Mouse (Mus musculus): Measurements from ENCODE around the gene Npw. TPM values are rescaled to one million over a fixed set of nuclear protein-coding genes. Genes with fewer than 3 reads are reported as not detected.

The Npw gene
- 0.80 TPM in 2 replicates for polyA plus RNA-seq (2015; fragmentation: Nextera tagmentation; extraction: Ambion mirVana)

- H3K4me2 ChIP-seq (replicated peaks) = peak within 1 kb of the TSS; percentile 96
- WGBS = 2% methylated on average over 47 of the region's 47 CpGs
- peak within 1 kb of the TSS; percentile 53 for H3K4me3 ChIP-seq
- ATAC-seq (ENCODE audit: low FRiP score, low read depth) = peak; percentile 17
- no peaks in the 10 kb centered on the region for H3K36me3 ChIP-seq
- H3K27me3 ChIP-seq = peaks cover 50% of the 10 kb centered on the region
- peak within 1 kb of the TSS; percentile 73 for H3K9ac ChIP-seq
- no peak within 1 kb of the TSS for H3K27ac ChIP-seq
- peaks cover 16% of the 10 kb centered on the region for H3K4me1 ChIP-seq
- no peaks in the 10 kb centered on the region for H3K9me3 ChIP-seq
Measured at GRCm38 (mm10) chr17:24658017-24658758, at the start of gene Npw. TSS of gene Npw (minus strand) at chr17:24658457.

GRCm38 (mm10) chr17:24707801-24708425 lies 49.7 kb upstream of the Npw start:
- 6% methylated on average over 24 of the region's 24 CpGs for WGBS
- H3K27me3 ChIP-seq = no peaks in the 10 kb centered on the region
- peak; percentile 14; the same call in 1 of the 2 replicates for ATAC-seq (ENCODE audit: low FRiP score, low read depth)
- H3K36me3 ChIP-seq = peaks cover 29% of the 10 kb centered on the region
- peak overlapping the region; percentile 67 for H3K27ac ChIP-seq
- H3K4me3 ChIP-seq = peak overlapping the region; percentile 85
- peak overlapping the region; percentile 81 for H3K9ac ChIP-seq
- H3K4me1 ChIP-seq = peaks cover 14% of the 10 kb centered on the region
- peak overlapping the region; percentile 84 for H3K4me2 ChIP-seq (replicated peaks)
- no peaks in the 10 kb centered on the region for H3K9me3 ChIP-seq

DNA sequence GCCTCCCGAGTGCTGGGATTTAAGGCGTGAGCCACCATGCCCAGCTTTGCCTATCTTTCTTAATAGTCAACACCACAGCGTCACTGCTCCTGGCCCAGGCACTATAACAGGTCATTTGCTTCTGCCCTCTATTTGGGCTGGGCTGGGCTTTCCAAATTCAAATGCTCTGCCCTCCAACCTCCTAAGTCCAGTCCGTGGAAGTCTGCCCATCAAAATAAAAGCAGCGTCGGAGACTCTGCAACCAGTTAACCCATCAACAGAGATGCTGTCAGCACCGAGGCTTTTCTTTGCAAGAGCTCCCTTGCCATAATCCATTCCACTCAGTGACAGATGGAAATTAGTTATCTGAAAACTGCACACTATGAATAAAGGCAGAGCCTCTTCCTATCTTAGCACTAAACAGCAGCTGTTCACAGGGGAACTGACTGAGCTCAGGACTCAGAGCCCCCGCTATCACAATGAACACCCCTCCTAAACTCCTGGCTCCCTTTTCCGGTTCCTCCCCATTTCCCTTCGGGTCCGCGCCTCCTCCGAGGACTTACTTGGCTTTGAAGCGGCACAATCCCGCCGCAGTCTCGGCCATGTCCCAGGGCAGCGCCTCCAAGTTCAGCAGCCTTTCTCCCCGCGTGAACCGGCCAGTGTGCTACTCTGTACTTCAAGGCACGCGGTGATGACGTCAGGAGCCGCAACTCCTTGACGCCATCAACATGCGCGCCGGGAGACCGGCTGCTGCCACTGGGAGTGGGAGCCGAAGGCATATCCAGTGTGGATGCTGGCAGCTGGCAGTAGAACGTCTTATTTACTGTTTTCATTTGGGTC lies 48.9 kb upstream of the Npw start, which contains the start of gene Tbl3:
Tbl3 (minus strand) TSS at position 679 of the 819 bp plus-strand sequence.
- Histone ChIP-seq H3K4me1 (peaks cover 14% of the 10 kb centered on the region), H3K4me2 (replicated peaks) (peak within 1 kb of the TSS; percentile 84), H3K9me3 (no peaks in the 10 kb centered on the region), H3K27ac (peak within 1 kb of the TSS; percentile 67), H3K9ac (peak within 1 kb of the TSS; percentile 81), H3K27me3 (no peaks in the 10 kb centered on the region), H3K36me3 (peaks cover 36% of the 10 kb centered on the region), H3K4me3 (peak within 1 kb of the TSS; percentile 85)
- peak; percentile 86 for ATAC-seq (ENCODE audit: low FRiP score, low read depth)
- WGBS = 4% methylated on average over 32 of the region's 32 CpGs

DNA sequence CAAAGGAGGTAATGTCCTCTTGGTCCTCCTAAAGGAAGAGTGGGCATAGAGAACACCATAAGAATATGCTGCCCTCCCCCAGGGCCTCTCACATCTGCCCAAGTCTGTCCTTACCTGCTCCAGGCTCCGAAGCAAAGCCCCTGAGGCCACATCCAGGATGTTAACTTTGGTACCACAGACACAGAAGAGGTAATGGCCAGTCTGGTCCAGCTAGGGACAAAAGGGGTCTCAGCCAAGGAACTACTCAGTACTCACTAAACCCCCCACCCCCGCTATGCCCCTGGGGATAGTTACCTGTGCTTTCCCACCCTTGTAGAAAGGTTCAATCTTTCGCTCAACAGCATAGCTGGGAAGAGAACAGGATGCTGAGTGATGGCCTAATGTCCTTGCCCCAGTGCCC lies 47.6 kb upstream of the Npw start:
- Histone ChIP-seq H3K9ac (no peak overlapping the region), H3K27me3 (no peaks in the 10 kb centered on the region), H3K27ac (no peak overlapping the region), H3K4me2 (replicated peaks) (peak overlapping the region; percentile 84; the same call in 1 of the 2 replicates), H3K4me1 (peaks cover 14% of the 10 kb centered on the region), H3K4me3 (peak overlapping the region; percentile 15), H3K9me3 (no peaks in the 10 kb centered on the region), H3K36me3 (peaks cover 50% of the 10 kb centered on the region)
- WGBS = 89% methylated on average over 3 of the region's 3 CpGs
- no peak for ATAC-seq (ENCODE audit: low FRiP score, low read depth)

DNA sequence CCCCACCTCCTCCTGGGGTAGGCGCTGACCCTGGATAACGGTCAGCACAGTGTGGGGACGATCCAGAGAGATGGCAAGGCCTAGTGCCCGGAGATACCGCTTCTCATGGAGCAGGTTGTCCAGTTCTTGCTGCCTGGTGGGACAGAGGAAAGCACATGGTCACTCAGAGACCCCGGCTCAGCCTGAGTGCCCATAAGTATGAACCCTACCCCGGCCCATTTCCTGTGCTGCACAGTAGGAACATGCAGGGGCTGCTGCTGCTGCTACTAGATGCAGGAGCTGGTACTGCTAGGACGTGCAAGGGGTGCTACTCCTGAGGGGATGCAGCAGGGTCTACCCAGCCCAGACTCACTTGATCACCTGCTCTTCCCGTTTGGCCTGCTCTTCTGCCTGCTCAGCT lies 43.0 kb upstream of the Npw start:
- Histone ChIP-seq H3K9ac (no peak overlapping the region; the same call in 1 of the 2 replicates), H3K4me1 (peaks cover 22% of the 10 kb centered on the region), H3K27me3 (no peaks in the 10 kb centered on the region), H3K27ac (no peak overlapping the region), H3K4me2 (replicated peaks) (no peak overlapping the region), H3K9me3 (no peaks in the 10 kb centered on the region), H3K4me3 (no peak overlapping the region), H3K36me3 (peaks cover 63% of the 10 kb centered on the region)
- no peak for ATAC-seq (ENCODE audit: low FRiP score, low read depth)
- WGBS = 86% methylated on average over 9 of the region's 9 CpGs

GRCm38 (mm10) chr17:24699473-24699872 lies 41.2 kb upstream of the Npw start:
- H3K4me3 ChIP-seq = no peak overlapping the region
- no peak for ATAC-seq (ENCODE audit: low FRiP score, low read depth)
- no peaks in the 10 kb centered on the region for H3K9me3 ChIP-seq
- H3K9ac ChIP-seq = no peak overlapping the region
- H3K27ac ChIP-seq = no peak overlapping the region
- no peak overlapping the region for H3K4me2 ChIP-seq (replicated peaks)
- 70% methylated on average over 2 of the region's 2 CpGs for WGBS
- H3K36me3 ChIP-seq = peaks cover 49% of the 10 kb centered on the region
- H3K4me1 ChIP-seq = peaks cover 28% of the 10 kb centered on the region
- no peaks in the 10 kb centered on the region for H3K27me3 ChIP-seq

DNA sequence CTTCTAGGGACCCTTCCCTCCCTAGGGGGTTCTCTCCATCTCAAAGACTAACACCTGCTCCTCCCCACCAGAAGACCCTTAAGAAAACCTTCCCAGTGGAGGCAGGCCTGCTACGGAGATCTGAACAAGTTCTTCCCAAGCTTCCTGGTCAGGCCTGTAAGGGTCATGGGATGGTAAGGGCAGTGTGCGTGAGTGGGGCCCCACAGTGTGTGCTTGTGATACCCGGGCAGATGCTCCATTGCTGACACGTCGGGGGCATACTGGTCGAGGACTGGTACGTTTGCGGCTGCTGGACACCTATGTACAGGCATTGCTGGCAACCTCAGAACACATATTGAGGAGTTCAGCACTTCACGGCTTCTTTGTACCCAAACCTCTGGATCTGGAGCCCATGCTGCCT lies 40.5 kb upstream of the Npw start:
- no peaks in the 10 kb centered on the region for H3K9me3 ChIP-seq
- peaks cover 31% of the 10 kb centered on the region for H3K4me1 ChIP-seq
- no peaks in the 10 kb centered on the region for H3K27me3 ChIP-seq
- H3K4me3 ChIP-seq = no peak overlapping the region
- WGBS = 68% methylated on average over 9 of the region's 9 CpGs
- no peak for ATAC-seq (ENCODE audit: low FRiP score, low read depth)
- H3K36me3 ChIP-seq = peaks cover 44% of the 10 kb centered on the region
- H3K27ac ChIP-seq = no peak overlapping the region
- H3K9ac ChIP-seq = no peak overlapping the region
- no peak overlapping the region for H3K4me2 ChIP-seq (replicated peaks)

- peaks cover 43% of the 10 kb centered on the region for H3K36me3 ChIP-seq
- H3K4me1 ChIP-seq = peaks cover 31% of the 10 kb centered on the region
- H3K4me2 ChIP-seq (replicated peaks) = no peak overlapping the region
Measured at GRCm38 (mm10) chr17:24697985-24698384, 39.7 kb upstream of the Npw start.

GRCm38 (mm10) chr17:24696011-24696697 lies 37.9 kb upstream of the Npw start, which contains the start of the genes Gfer and Noxo1:
TSS of gene Gfer (minus strand) at chr17:24696156.
TSS of gene Noxo1 (plus strand) at chr17:24696234.
- Histone ChIP-seq H3K27me3 (peaks cover 9% of the 10 kb centered on the region), H3K9ac (peak within 1 kb of the TSS; percentile 88), H3K4me2 (replicated peaks) (peak within 1 kb of the TSS; percentile 81), H3K4me3 (peak within 1 kb of the TSS; percentile 84), H3K27ac (peak within 1 kb of the TSS; percentile 81), H3K4me1 (peaks cover 31% of the 10 kb centered on the region), H3K9me3 (no peaks in the 10 kb centered on the region), H3K36me3 (peaks cover 35% of the 10 kb centered on the region)
- under 1% methylated on average over 64 of the region's 76 CpGs for WGBS
- ATAC-seq (ENCODE audit: low FRiP score, low read depth) = peak; percentile 90

More at GRCm38 (mm10) chr17:24697985-24698384, 39.7 kb upstream of the Npw start:
- no peak overlapping the region for H3K4me3 ChIP-seq
- H3K27ac ChIP-seq = no peak overlapping the region
- H3K9me3 ChIP-seq = no peaks in the 10 kb centered on the region
- WGBS = 20% methylated on average over 5 of the region's 5 CpGs
- no peaks in the 10 kb centered on the region for H3K27me3 ChIP-seq
- peak overlapping the region; percentile 5; the same call in 1 of the 2 replicates for H3K9ac ChIP-seq
- no peak for ATAC-seq (ENCODE audit: low FRiP score, low read depth)

DNA sequence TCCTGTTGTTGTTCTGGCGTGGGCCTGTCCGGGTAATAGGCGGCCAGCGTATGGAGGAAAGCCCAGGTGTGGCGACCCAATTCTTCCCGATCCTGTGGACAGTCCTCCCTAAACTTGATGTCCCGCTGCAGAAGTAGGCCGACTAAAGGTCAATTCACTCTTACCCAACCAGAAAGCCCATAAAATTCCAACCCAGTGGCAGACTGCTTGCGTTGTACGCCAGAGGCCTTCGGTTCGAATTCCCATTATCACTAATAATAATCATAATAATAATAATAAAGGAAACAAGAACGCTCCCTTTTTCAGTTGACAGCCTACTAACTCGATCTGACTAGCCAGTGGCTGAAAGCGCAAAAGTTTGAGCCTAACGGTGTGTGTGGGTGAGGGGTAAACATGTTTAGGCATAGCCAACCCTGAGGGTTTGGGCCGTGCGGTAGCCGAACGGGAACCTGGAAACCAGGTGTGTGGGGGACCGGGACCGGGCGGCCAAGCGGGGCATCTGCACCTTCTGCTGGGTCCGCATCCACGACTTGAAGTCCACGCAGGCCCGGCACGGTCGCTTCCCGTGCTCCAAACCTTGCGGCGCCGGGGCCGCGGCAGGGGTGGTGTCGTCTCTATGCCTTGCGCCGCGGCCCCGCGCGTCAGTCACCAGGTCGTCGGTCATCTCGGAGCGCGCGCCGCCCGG lies 37.2 kb upstream of the Npw start:
- H3K4me3 ChIP-seq = peak overlapping the region; percentile 84
- peaks cover 16% of the 10 kb centered on the region for H3K27me3 ChIP-seq
- H3K27ac ChIP-seq = peak overlapping the region; percentile 81
- no peaks in the 10 kb centered on the region for H3K9me3 ChIP-seq
- H3K4me1 ChIP-seq = peaks cover 31% of the 10 kb centered on the region
- 4% methylated on average over 51 of the region's 51 CpGs for WGBS
- ATAC-seq (ENCODE audit: low FRiP score, low read depth) = no peak; the same call in 1 of the 2 replicates
- H3K9ac ChIP-seq = peak overlapping the region; percentile 88
- H3K36me3 ChIP-seq = peaks cover 28% of the 10 kb centered on the region
- H3K4me2 ChIP-seq (replicated peaks) = peak overlapping the region; percentile 81

DNA sequence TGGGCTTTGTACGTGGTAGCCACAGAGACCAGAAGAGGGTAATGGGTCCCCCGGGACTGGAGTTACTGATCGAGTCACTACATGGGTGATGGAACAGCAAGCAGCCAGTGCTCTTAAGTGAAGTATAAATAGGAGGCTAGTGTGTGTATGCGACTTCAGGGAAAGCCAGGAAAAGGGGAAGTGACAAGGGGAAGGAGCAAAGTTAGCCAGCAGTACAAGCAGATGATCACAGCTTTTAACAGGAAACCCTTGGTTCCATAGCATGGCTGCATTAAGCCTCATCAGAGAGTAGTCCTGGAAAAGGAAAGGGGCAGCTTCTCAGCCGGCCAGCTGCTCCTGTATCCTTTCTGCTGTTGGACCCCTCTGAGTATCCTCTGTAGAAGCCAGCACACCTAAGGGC lies 34.1 kb upstream of the Npw start:
- Histone ChIP-seq H3K4me2 (replicated peaks) (no peak overlapping the region), H3K27ac (no peak overlapping the region), H3K4me3 (no peak overlapping the region), H3K4me1 (peaks cover 34% of the 10 kb centered on the region), H3K9ac (no peak overlapping the region), H3K27me3 (peaks cover 47% of the 10 kb centered on the region), H3K9me3 (no peaks in the 10 kb centered on the region), H3K36me3 (peaks cover 19% of the 10 kb centered on the region)
- no peak for ATAC-seq (ENCODE audit: low FRiP score, low read depth)
- 81% methylated on average over 5 of the region's 5 CpGs for WGBS

Measured in limb, embryonic 13.5 days (tissue).